ENCODE assay signal across 20 mouse cellular contexts in genomic region chr16:33327101-33327500, GRCm38 (mm10). TPM values are rescaled to one million over a fixed set of nuclear protein-coding genes. Genes with fewer than 3 reads are reported as not detected.
DNase-seq lines count a peak whose midpoint lies in the region; ATAC-seq lines count a peak whose summit lies in the region.
"Had no signal": no experiment of that assay in that cellular context is flagged by ENCODE, and none has a peak within 500 bp of the region (broad histone marks: within the 10 kb centered on the region; RNA-seq: fewer than 3 reads in every experiment).

No protein-coding gene starts in this region.

- peak; percentile 50 for DNase-seq in forebrain, embryonic 14.5 days (ENCODE audit: low spot score)
- DNase-seq in retina, postnatal 1 day = peak; percentile 83
- DNase-seq in retina, embryonic 14.5 days (ENCODE audit: low spot score) = no peak
- DNase-seq in layer of hippocampus, adult 18-20 months (ENCODE audit: low spot score in 2 of 2) = no peak
- DNase-seq in hindbrain, embryonic 14.5 days (ENCODE audit: low spot score) = no peak
- DNase-seq: adrenal gland, postnatal 14 days; B cell, adult 2 months; cerebellum, adult 11-12 months; cerebellum, adult 8-10 months; cerebellum, postnatal 36 days; gastrocnemius, postnatal 10 days; gastrocnemius, postnatal 36 days; heart, adult 2 months had no signal

- no peaks in the 10 kb centered on the region for H3K9me3 ChIP-seq in forebrain, embryonic 14.5 days (replicated peaks; ENCODE audit: control insufficient read depth, low read length)
- no peaks in the 10 kb centered on the region for H3K9me3 ChIP-seq in forebrain, embryonic 12.5 days
- no peaks in the 10 kb centered on the region for H3K9me3 ChIP-seq in limb, embryonic 12.5 days
- no peaks in the 10 kb centered on the region for H3K9me3 ChIP-seq in hindbrain, embryonic 14.5 days (ENCODE audit: control insufficient read depth, low read length)
- H3K9me3 ChIP-seq: embryonic facial prominence, embryonic 15.5 days; heart, embryonic 10.5 days; hindbrain, embryonic 12.5 days had no signal

- no peaks in the 10 kb centered on the region for H3K27me3 ChIP-seq in forebrain, embryonic 14.5 days (replicated peaks; ENCODE audit: control insufficient read depth, insufficient read depth, low read length)
- no peaks in the 10 kb centered on the region for H3K27me3 ChIP-seq in forebrain, embryonic 12.5 days
- H3K27me3 ChIP-seq in limb, embryonic 12.5 days = no peaks in the 10 kb centered on the region
- H3K27me3 ChIP-seq in hindbrain, embryonic 14.5 days (ENCODE audit: control insufficient read depth, insufficient read depth, low read length) = no peaks in the 10 kb centered on the region
- H3K27me3 ChIP-seq: embryonic facial prominence, embryonic 15.5 days; hindbrain, embryonic 12.5 days had no signal

- 46% methylated on average over 9 of the region's 9 CpGs for WGBS in forebrain, embryonic 14.5 days
- 66% methylated on average over 9 of the region's 9 CpGs for WGBS in forebrain, embryonic 12.5 days
- 81% methylated on average over 9 of the region's 9 CpGs for WGBS in limb, embryonic 12.5 days
- WGBS in hindbrain, embryonic 14.5 days = 71% methylated on average over 9 of the region's 9 CpGs

- 0 out of 2 replicates have a peak, but pooled peaks have one; percentile 23 for ATAC-seq in forebrain, embryonic 14.5 days
- no peak for ATAC-seq in forebrain, embryonic 12.5 days (ENCODE audit: low FRiP score)
- ATAC-seq in limb, embryonic 12.5 days (ENCODE audit: insufficient number of reproducible peaks, insufficient read depth, low FRiP score, low TSS enrichment, low read depth) = no peak
- ATAC-seq in hindbrain, embryonic 14.5 days (ENCODE audit: low FRiP score) = no peak
- ATAC-seq: forebrain, embryonic 16.5 days; hindbrain, embryonic 16.5 days had no signal

- H3K9ac ChIP-seq in forebrain, embryonic 14.5 days (ENCODE audit: low read length) = no peak overlapping the region
- H3K9ac ChIP-seq in forebrain, embryonic 12.5 days = no peak overlapping the region
- no peak overlapping the region for H3K9ac ChIP-seq in limb, embryonic 12.5 days (replicated peaks)
- no peak overlapping the region for H3K9ac ChIP-seq in hindbrain, embryonic 14.5 days
- H3K9ac ChIP-seq: embryonic facial prominence, embryonic 15.5 days; hindbrain, embryonic 12.5 days had no signal

- no peaks in the 10 kb centered on the region for H3K36me3 ChIP-seq in forebrain, embryonic 14.5 days (ENCODE audit: control insufficient read depth, insufficient read depth, low read length)
- no peaks in the 10 kb centered on the region for H3K36me3 ChIP-seq in forebrain, embryonic 12.5 days (replicated peaks)
- H3K36me3 ChIP-seq in limb, embryonic 12.5 days = no peaks in the 10 kb centered on the region
- H3K36me3 ChIP-seq in hindbrain, embryonic 14.5 days (replicated peaks; ENCODE audit: control insufficient read depth, insufficient read depth) = no peaks in the 10 kb centered on the region
- H3K36me3 ChIP-seq: embryonic facial prominence, embryonic 15.5 days; heart, embryonic 10.5 days; hindbrain, embryonic 12.5 days had no signal

- H3K4me1 ChIP-seq in forebrain, embryonic 14.5 days (ENCODE audit: control insufficient read depth, insufficient read depth, low read length) = no peaks in the 10 kb centered on the region; the same call in 1 of the 2 replicates
- peaks cover 11% of the 10 kb centered on the region; the same call in 1 of the 2 replicates for H3K4me1 ChIP-seq in forebrain, embryonic 12.5 days
- peaks cover 8% of the 10 kb centered on the region for H3K4me1 ChIP-seq in limb, embryonic 12.5 days (replicated peaks)
- H3K4me1 ChIP-seq in hindbrain, embryonic 14.5 days (replicated peaks; ENCODE audit: control insufficient read depth, insufficient read depth, low read length) = no peaks in the 10 kb centered on the region
- H3K4me1 ChIP-seq: heart, embryonic 10.5 days had no signal

- H3K4me3 ChIP-seq in forebrain, embryonic 14.5 days (ENCODE audit: low read depth, low read length) = no peak overlapping the region
- H3K4me3 ChIP-seq in forebrain, embryonic 12.5 days (replicated peaks) = no peak overlapping the region
- no peak overlapping the region for H3K4me3 ChIP-seq in limb, embryonic 12.5 days (replicated peaks)
- H3K4me3 ChIP-seq in hindbrain, embryonic 14.5 days (replicated peaks; ENCODE audit: low read length) = no peak overlapping the region
- H3K4me3 ChIP-seq: embryonic facial prominence, embryonic 15.5 days; heart, adult 2 months; heart, embryonic 10.5 days; hindbrain, embryonic 12.5 days had no signal

- H3K27ac ChIP-seq in forebrain, embryonic 14.5 days (ENCODE audit: low read depth, low read length) = no peak overlapping the region
- H3K27ac ChIP-seq in forebrain, embryonic 12.5 days = no peak overlapping the region
- 0 out of 2 replicates have a peak overlapping the region, but pooled peaks have one; percentile 31 for H3K27ac ChIP-seq in limb, embryonic 12.5 days
- no peak overlapping the region for H3K27ac ChIP-seq in hindbrain, embryonic 14.5 days
- H3K27ac ChIP-seq: heart, adult 2 months; heart, embryonic 10.5 days had no signal

- H3K4me2 ChIP-seq in forebrain, embryonic 14.5 days (ENCODE audit: low read length) = no peak overlapping the region
- no peak overlapping the region for H3K4me2 ChIP-seq in forebrain, embryonic 12.5 days
- H3K4me2 ChIP-seq in limb, embryonic 12.5 days = no peak overlapping the region
- H3K4me2 ChIP-seq in hindbrain, embryonic 14.5 days (replicated peaks) = no peak overlapping the region
- H3K4me2 ChIP-seq: embryonic facial prominence, embryonic 15.5 days; hindbrain, embryonic 12.5 days had no signal

RNA-seq across cellular contexts. Expression of gene Zfp148, which starts 53.5 kb away (rescaled TPM):
- 58.1 and 67.3 TPM in 2 replicates for polyA plus RNA-seq in forebrain, embryonic 14.5 days (2014; fragmentation: Nextera tagmentation; extraction: Ambion mirVana)
- polyA plus RNA-seq in forebrain, embryonic 12.5 days (2016; fragmentation: Nextera tagmentation; extraction: Ambion mirVana) = 71.1 and 71.2 TPM in 2 replicates
- 60.9 and 66.4 TPM in 2 replicates for polyA plus RNA-seq in limb, embryonic 12.5 days (2016; fragmentation: Nextera tagmentation; extraction: Ambion mirVana)
- 100 to 1,000 TPM; 166 to 179 TPM for total RNA-seq in layer of hippocampus, adult 18-20 months (2021)
- 42.1 and 49.2 TPM in 2 replicates for polyA plus RNA-seq in hindbrain, embryonic 14.5 days (2014; fragmentation: Nextera tagmentation; extraction: Ambion mirVana)

Comparison
In these comparisons a context has a peak if more than half of its experiments do, and no peak if none do; other contexts are left out.
1. DNase-seq: peak in forebrain, embryonic 14.5 days (single experiment) and retina, postnatal 1 day (single experiment); none in retina, embryonic 14.5 days (single experiment), layer of hippocampus, adult 18-20 months (0 of 2) and hindbrain, embryonic 14.5 days (single experiment).